Mouse (Mus musculus): Measurements from ENCODE around the gene Entpd7. TPM values are rescaled to one million over a fixed set of nuclear protein-coding genes. Genes with fewer than 3 reads are reported as not detected.

The Entpd7 gene
- polyA plus RNA-seq, 1 experiment, result 11.7 TPM

- WGBS, result 98% methylated on average over 10 of the region's 10 CpGs
- no peaks in the 10 kb centered on the region for H3K4me1 ChIP-seq (ENCODE audit: control insufficient read depth, insufficient read depth, low read length)
- DNase-seq, result no peak
- no peaks in the 10 kb centered on the region for H3K27me3 ChIP-seq (ENCODE audit: control insufficient read depth, insufficient read depth, low read length)
- H3K27ac ChIP-seq (ENCODE audit: insufficient read depth, low read length), result no peak overlapping the region
- H3K4me3 ChIP-seq (replicated peaks; ENCODE audit: insufficient read depth, low read depth, low read length), result no peak overlapping the region
- TF ChIP-seq CTCF (IDR thresholded peaks at IDR 0.05; ENCODE audit: borderline replicate concordance, insufficient read depth, low read depth, low read length) (no peak), POLR2A (IDR thresholded peaks at IDR 0.05; ENCODE audit: borderline replicate concordance, insufficient read depth, low read length) (no peak)
Observed at GRCm38 (mm10) chr19:43738409-43738808, 48.9 kb downstream of the Entpd7 start.

GRCm38 (mm10) chr19:43743401-43743800 is 53.9 kb downstream of the Entpd7 start:
- DNase-seq, result no peak
- no peak overlapping the region for H3K27ac ChIP-seq (ENCODE audit: insufficient read depth, low read length)
- no peak for TF ChIP-seq CTCF (IDR thresholded peaks at IDR 0.05; ENCODE audit: borderline replicate concordance, insufficient read depth, low read depth, low read length)
- TF ChIP-seq POLR2A (IDR thresholded peaks at IDR 0.05; ENCODE audit: borderline replicate concordance, insufficient read depth, low read length), result no peak
- no peaks in the 10 kb centered on the region for H3K4me1 ChIP-seq (ENCODE audit: control insufficient read depth, insufficient read depth, low read length)
- H3K27me3 ChIP-seq (ENCODE audit: control insufficient read depth, insufficient read depth, low read length), result no peaks in the 10 kb centered on the region
- no peak overlapping the region for H3K4me3 ChIP-seq (replicated peaks; ENCODE audit: insufficient read depth, low read depth, low read length)
- 93% methylated on average over 7 of the region's 7 CpGs for WGBS

DNA sequence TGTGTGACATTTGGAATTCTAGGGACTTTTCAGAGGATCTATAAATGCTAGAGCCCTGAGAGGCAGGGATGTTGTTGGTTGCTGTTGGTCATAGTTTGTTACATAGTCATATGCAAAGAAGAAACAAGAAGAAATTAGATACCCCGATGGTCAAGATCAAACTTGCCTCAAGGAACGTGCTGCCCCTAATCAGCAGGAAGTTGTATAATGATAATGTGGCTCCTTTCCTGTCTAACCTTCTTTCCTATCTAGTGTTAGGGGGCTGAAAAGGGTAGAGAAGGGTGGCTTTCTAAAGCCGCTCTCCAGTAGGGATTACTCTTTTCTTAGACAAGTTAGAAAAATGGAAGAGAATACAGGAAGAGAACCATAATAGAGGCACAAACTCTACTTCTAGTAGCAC is 56.3 kb downstream of the Entpd7 start:
- Histone ChIP-seq H3K27ac (ENCODE audit: insufficient read depth, low read length) (no peak overlapping the region), H3K4me1 (ENCODE audit: control insufficient read depth, insufficient read depth, low read length) (no peaks in the 10 kb centered on the region), H3K27me3 (ENCODE audit: control insufficient read depth, insufficient read depth, low read length) (no peaks in the 10 kb centered on the region), H3K4me3 (replicated peaks; ENCODE audit: insufficient read depth, low read depth, low read length) (no peak overlapping the region)
- WGBS, result 92% methylated on average over 3 of the region's 3 CpGs
- no peak for DNase-seq
- no peak for TF ChIP-seq POLR2A (IDR thresholded peaks at IDR 0.05; ENCODE audit: borderline replicate concordance, insufficient read depth, low read length)
- TF ChIP-seq CTCF (IDR thresholded peaks at IDR 0.05; ENCODE audit: borderline replicate concordance, insufficient read depth, low read depth, low read length), result no peak

GRCm38 (mm10) chr19:43747877-43748276 is 58.4 kb downstream of the Entpd7 start:
- WGBS, result 89% methylated on average over 4 of the region's 4 CpGs
- Histone ChIP-seq H3K27ac (ENCODE audit: insufficient read depth, low read length) (no peak overlapping the region), H3K4me1 (ENCODE audit: control insufficient read depth, insufficient read depth, low read length) (no peaks in the 10 kb centered on the region), H3K27me3 (ENCODE audit: control insufficient read depth, insufficient read depth, low read length) (no peaks in the 10 kb centered on the region), H3K4me3 (replicated peaks; ENCODE audit: insufficient read depth, low read depth, low read length) (no peak overlapping the region)
- TF ChIP-seq POLR2A (IDR thresholded peaks at IDR 0.05; ENCODE audit: borderline replicate concordance, insufficient read depth, low read length) (no peak), CTCF (IDR thresholded peaks at IDR 0.05; ENCODE audit: borderline replicate concordance, insufficient read depth, low read depth, low read length) (no peak)
- DNase-seq, result no peak

DNA sequence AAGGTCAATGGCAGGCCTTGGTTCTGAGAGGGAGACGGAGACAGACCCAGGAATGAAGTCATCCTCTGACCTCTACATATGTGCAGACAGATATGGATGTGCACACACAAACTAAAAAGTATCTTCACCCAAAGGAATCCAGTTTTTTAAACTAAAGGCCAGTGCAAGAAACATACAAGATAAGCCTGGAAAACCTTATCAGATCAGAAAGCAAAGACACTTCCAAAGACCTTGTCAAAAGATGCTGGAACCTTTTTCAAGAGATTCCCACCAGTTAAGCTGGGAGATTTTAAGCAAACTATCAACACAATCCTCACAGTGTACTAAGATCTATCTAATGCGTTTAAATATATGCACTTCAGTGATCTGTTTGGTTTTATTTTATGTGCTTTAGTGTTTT is 60.5 kb downstream of the Entpd7 start:
- WGBS, result 94% methylated on average over 2 of the region's 2 CpGs
- Histone ChIP-seq H3K4me3 (replicated peaks; ENCODE audit: insufficient read depth, low read depth, low read length) (no peak overlapping the region), H3K27me3 (ENCODE audit: control insufficient read depth, insufficient read depth, low read length) (no peaks in the 10 kb centered on the region), H3K4me1 (ENCODE audit: control insufficient read depth, insufficient read depth, low read length) (no peaks in the 10 kb centered on the region), H3K27ac (ENCODE audit: insufficient read depth, low read length) (no peak overlapping the region)
- TF ChIP-seq POLR2A (IDR thresholded peaks at IDR 0.05; ENCODE audit: borderline replicate concordance, insufficient read depth, low read length) (no peak), CTCF (IDR thresholded peaks at IDR 0.05; ENCODE audit: borderline replicate concordance, insufficient read depth, low read depth, low read length) (no peak)
- DNase-seq, result no peak

DNA sequence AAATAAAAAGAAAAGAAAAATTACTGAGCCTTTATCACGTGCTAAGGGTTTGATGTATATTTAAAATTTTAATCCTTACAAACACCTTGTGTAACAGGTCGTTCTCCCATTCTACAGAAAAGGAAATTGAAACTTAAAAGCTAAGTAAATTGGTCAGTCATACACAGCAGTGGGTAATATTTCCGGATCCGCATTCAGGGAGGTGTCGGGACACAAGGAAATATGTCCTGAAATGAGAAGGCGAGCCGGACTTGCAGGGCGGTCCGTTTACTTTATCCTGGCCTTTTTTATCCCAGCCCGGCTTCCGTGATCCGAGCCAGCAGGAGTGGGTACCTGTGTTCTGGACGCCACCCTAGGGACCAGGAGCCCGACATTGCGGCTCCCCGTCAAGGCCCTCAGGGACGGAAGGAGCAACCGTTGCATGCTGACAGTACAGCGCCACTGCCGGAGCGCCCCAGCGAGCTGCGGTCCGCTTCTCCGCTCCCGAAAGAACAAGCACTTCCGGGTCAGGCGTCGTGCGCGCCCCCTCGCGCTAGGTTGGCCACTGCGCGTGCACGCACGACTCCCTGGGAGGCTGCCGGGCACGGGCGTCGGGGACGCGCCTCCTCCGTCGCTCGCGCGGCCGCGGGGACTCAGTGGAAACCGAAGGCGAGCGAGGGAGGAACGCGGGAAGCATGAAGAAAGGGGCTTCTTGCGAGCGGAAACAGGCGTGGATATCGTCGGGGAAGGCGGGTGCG is 63.2 kb downstream of the Entpd7 start, which contains the start of the genes Cutc and Cox15:
Cutc (plus strand) TSS at position 508 of the 737 bp plus-strand sequence.
Cox15 (minus strand) TSS at position 512 of the 737 bp plus-strand sequence.
- Histone ChIP-seq H3K4me3 (replicated peaks; ENCODE audit: insufficient read depth, low read depth, low read length) (peak within 1 kb of the TSS; percentile 57), H3K4me1 (ENCODE audit: control insufficient read depth, insufficient read depth, low read length) (no peaks in the 10 kb centered on the region), H3K27ac (ENCODE audit: insufficient read depth, low read length) (peak within 1 kb of the TSS; percentile 72), H3K27me3 (ENCODE audit: control insufficient read depth, insufficient read depth, low read length) (no peaks in the 10 kb centered on the region)
- TF ChIP-seq POLR2A (IDR thresholded peaks at IDR 0.05; ENCODE audit: borderline replicate concordance, insufficient read depth, low read length), result peak; percentile 83
- TF ChIP-seq CTCF (IDR thresholded peaks at IDR 0.05; ENCODE audit: borderline replicate concordance, insufficient read depth, low read depth, low read length), result no peak
- peak; percentile 96 to 98 for DNase-seq
- under 1% methylated on average over 62 of the region's 62 CpGs for WGBS

DNA sequence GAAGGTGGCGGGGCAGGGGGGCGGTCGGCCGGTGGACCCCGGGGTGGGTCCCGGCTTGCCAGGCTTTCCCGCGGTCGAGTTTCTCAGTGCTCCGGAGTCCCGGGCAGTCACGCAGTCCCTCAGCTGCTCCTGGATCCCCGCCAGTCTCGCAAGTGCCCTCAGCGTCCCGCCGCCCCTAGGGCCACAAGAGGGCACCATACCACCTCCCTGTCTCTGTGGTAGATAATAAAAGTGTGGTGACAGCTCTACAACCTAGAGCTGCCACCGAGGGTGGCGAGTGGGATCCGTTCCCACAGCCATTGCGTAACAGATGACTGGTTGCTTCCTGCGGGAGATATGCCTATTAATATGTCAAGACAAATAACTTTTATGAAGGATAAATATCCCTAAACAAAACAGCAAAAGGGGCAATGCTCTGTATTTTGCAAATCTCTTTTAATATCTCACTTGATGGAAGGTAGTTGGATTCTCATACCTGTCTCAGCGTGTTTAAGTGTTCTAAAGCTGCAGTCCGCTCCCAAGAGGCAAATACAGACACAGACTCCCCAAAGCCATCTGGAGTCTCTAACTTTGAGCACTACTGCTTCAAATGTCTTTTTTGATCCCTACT is 63.9 kb downstream of the Entpd7 start:
- no peaks in the 10 kb centered on the region for H3K27me3 ChIP-seq (ENCODE audit: control insufficient read depth, insufficient read depth, low read length)
- H3K27ac ChIP-seq (ENCODE audit: insufficient read depth, low read length), result peak overlapping the region; percentile 72
- TF ChIP-seq POLR2A (IDR thresholded peaks at IDR 0.05; ENCODE audit: borderline replicate concordance, insufficient read depth, low read length) (no peak), CTCF (IDR thresholded peaks at IDR 0.05; ENCODE audit: borderline replicate concordance, insufficient read depth, low read depth, low read length) (peak; percentile 75)
- DNase-seq, result peak; percentile 92 to 95
- WGBS, result under 1% methylated on average over 22 of the region's 24 CpGs
- no peaks in the 10 kb centered on the region for H3K4me1 ChIP-seq (ENCODE audit: control insufficient read depth, insufficient read depth, low read length)
- H3K4me3 ChIP-seq (replicated peaks; ENCODE audit: insufficient read depth, low read depth, low read length), result peak overlapping the region; percentile 57

- no peak for DNase-seq
- no peaks in the 10 kb centered on the region for H3K4me1 ChIP-seq (ENCODE audit: control insufficient read depth, insufficient read depth, low read length)
- H3K27me3 ChIP-seq (ENCODE audit: control insufficient read depth, insufficient read depth, low read length), result no peaks in the 10 kb centered on the region
- no peak overlapping the region for H3K27ac ChIP-seq (ENCODE audit: insufficient read depth, low read length)
- TF ChIP-seq CTCF (IDR thresholded peaks at IDR 0.05; ENCODE audit: borderline replicate concordance, insufficient read depth, low read depth, low read length), result no peak
- TF ChIP-seq POLR2A (IDR thresholded peaks at IDR 0.05; ENCODE audit: borderline replicate concordance, insufficient read depth, low read length), result no peak
- 83% methylated on average over 2 of the region's 2 CpGs for WGBS
- no peak overlapping the region for H3K4me3 ChIP-seq (replicated peaks; ENCODE audit: insufficient read depth, low read depth, low read length)
Observed at GRCm38 (mm10) chr19:43754237-43754636, 64.8 kb downstream of the Entpd7 start.
